Mouse (Mus musculus) hindbrain, embryonic 15.5 days (tissue): ENCODE measurements around the gene Pop7. TPM values are rescaled to one million over a fixed set of nuclear protein-coding genes. Genes with fewer than 3 reads are reported as not detected.

Experiments
- ATAC-seq: fragments of 200-750 bp; cut with Nextera tagmentation; 2 replicates; pipeline ENCODE4 v1.8.0; 2017; ENCODE audit warnings: low read depth, moderate number of reproducible peaks, moderate TSS enrichment; ENCODE audit not compliant: low FRiP score
- H3K27ac ChIP-seq: fragments of 300-500 bp; sonication (generic); replicated peaks from 2 replicates; pipeline ENCODE4 v1.5.1; 2015; ENCODE audit warnings: mild to moderate bottlenecking, inconsistent platforms
- H3K27me3 ChIP-seq: fragments of 300-500 bp; sonication (generic); 2 replicates; pipeline ENCODE4 v1.6.1; 2015; ENCODE audit warnings: control low read depth, inconsistent platforms
- H3K36me3 ChIP-seq: fragments of 300-500 bp; sonication (generic); 2 replicates; pipeline ENCODE4 v1.6.1; 2015; ENCODE audit warnings: control low read depth, inconsistent platforms
- H3K4me1 ChIP-seq: fragments of 300-500 bp; sonication (generic); replicated peaks from 2 replicates; pipeline ENCODE4 v1.6.1; 2015; ENCODE audit warnings: control low read depth, inconsistent platforms
- H3K4me2 ChIP-seq: fragments of 300-500 bp; sonication (generic); 2 replicates; pipeline ENCODE4 v1.6.1; 2015; ENCODE audit warnings: moderate library complexity, mild to moderate bottlenecking, inconsistent platforms
- H3K4me3 ChIP-seq: fragments of 300-500 bp; sonication (generic); 2 replicates; pipeline ENCODE4 v1.5.1; 2015; ENCODE audit warnings: mild to moderate bottlenecking, inconsistent platforms
- H3K9ac ChIP-seq: fragments of 300-500 bp; sonication (generic); 2 replicates; pipeline ENCODE4 v1.6.1; 2015; ENCODE audit warnings: inconsistent platforms
- H3K9me3 ChIP-seq: fragments of 300-500 bp; sonication (generic); 2 replicates; pipeline ENCODE4 v1.6.1; 2016; ENCODE audit warnings: control low read depth, inconsistent platforms
- WGBS: fragments of 180-500 bp; shearing (Covaris S2); methylation state at CpG from one replicate; pipeline ENCODE4 v1.1.7; 2015; 5-methylcytosine and 5-hydroxymethylcytosine counted together
- polyA plus RNA-seq: library from polyadenylated mRNA; unstranded; fragments of >200 nt; fragmentation: Nextera tagmentation; extraction: Ambion mirVana; gene quantifications from 2 replicates; pipeline ENCODE4 v1.2.1, GENCODE M21; 2015

Gene Pop7
- polyA plus RNA-seq, 1 experiment from 2014 or later = 81.0 TPM

DNA sequence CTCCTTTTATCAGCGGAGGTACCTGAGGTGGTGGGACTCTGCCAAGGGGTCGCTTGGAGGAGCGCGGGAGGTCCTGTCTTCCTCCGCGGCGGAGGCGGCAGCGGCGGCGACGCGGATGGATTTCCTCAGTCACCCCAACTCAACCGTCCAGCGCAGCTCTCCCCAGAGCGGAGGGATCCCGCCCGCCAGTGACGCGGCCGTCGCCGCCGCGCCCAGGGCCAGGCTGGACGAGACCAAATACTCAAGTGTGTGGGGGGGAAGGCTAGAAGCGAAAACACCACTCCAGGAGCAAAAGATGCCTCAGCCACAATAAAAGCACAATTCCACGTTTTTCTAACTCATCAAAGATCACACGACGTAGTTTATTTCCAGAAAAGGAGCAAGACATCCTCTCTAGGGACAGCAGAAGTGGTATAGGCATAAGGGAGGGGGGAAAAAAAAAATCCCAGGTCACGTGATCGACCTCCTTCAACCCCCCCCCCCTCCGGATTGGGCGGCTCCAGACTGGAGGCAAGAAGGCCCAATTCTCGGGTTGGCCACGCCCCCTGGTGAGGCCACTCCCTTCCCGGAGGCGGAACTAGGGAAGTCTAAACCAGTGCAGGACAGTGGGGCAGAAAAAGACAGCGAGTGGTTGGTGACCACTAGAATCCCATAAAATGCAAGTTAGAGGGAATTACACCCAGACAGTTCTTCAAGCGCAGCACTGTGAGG is 31.0 kb upstream of the Pop7 start, which contains the start of the genes Epo and Gnb2:
Epo (minus strand) TSS at position 126 of the 711 bp plus-strand sequence.
Gnb2 (minus strand) TSS at position 394 of the 711 bp plus-strand sequence.
- WGBS = 0% methylated on average over 40 of the region's 40 CpGs
- H3K9me3 ChIP-seq = no peaks in the 10 kb centered on the region
- H3K36me3 ChIP-seq = peaks cover 11% of the 10 kb centered on the region
- H3K4me2 ChIP-seq = peak within 1 kb of the TSS; percentile 82
- no peaks in the 10 kb centered on the region for H3K27me3 ChIP-seq
- H3K4me3 ChIP-seq = peak within 1 kb of the TSS; percentile 76
- H3K9ac ChIP-seq = peak within 1 kb of the TSS; percentile 95
- H3K27ac ChIP-seq = peak within 1 kb of the TSS; percentile 97
- peaks cover 28% of the 10 kb centered on the region for H3K4me1 ChIP-seq
- peak; percentile 68 for ATAC-seq

DNA sequence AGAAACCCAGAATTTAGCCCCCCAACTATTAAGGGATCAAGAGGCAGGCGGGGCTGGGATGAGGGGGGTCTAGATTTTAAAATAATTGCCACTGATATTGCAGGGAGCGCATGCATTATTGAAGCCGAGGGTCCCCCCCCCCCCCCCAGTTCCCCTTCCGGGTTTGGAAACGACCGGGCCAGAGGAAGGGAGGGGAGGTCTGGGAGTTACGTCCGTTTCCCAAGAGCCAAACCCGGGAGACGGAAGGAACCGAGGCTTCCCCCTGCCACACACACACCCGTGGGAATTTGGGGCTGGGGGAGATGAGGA is 30.4 kb upstream of the Pop7 start:
- peak overlapping the region; percentile 95 for H3K9ac ChIP-seq
- peak overlapping the region; percentile 76 for H3K4me3 ChIP-seq
- H3K4me2 ChIP-seq = peak overlapping the region; percentile 82
- no peaks in the 10 kb centered on the region for H3K27me3 ChIP-seq
- 1% methylated on average over 9 of the region's 12 CpGs for WGBS
- ATAC-seq = no peak
- H3K36me3 ChIP-seq = peaks cover 16% of the 10 kb centered on the region
- no peaks in the 10 kb centered on the region for H3K9me3 ChIP-seq
- H3K4me1 ChIP-seq = peaks cover 30% of the 10 kb centered on the region
- H3K27ac ChIP-seq = peak overlapping the region; percentile 97

DNA sequence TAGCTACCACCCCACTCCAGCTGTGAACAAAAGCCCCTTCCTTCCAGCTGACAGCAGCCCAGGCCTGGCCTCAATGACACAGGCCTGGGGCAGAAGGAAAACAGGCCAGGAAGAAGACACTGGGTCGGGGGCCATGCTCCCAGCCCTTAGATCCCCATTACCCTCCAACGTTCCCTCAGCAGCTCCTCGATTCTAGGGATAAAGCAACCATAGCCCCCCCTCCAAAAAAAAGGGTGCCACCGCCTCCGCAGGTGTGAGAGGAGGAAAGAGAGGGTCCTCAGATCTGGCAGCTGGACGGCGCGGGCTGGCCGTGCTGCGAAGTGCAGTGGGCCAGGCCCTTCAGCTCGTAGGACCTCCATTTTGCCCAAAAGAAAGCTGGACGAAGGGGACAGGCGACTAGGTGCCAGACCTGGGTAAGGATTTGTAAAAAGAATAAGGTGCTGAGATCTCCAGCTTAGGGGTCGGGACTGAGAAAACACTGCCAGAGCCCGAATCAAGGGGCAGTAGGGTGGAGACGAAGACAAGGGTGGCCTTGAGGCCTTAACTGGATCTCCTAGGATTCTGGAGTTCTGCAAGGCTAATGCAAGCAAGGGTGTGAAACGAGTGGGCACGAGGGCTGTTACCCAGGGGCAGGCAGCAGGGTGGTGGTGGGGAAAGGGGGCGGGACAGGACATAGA is 30.0 kb upstream of the Pop7 start:
- peaks cover 20% of the 10 kb centered on the region for H3K36me3 ChIP-seq
- under 1% methylated on average over 19 of the region's 19 CpGs for WGBS
- H3K27ac ChIP-seq = peak overlapping the region; percentile 97
- 0 out of 2 replicates have a peak, but pooled peaks have one; percentile 4 for ATAC-seq
- H3K4me2 ChIP-seq = peak overlapping the region; percentile 82
- no peaks in the 10 kb centered on the region for H3K27me3 ChIP-seq
- peaks cover 30% of the 10 kb centered on the region for H3K4me1 ChIP-seq
- H3K4me3 ChIP-seq = peak overlapping the region; percentile 76
- no peaks in the 10 kb centered on the region for H3K9me3 ChIP-seq
- H3K9ac ChIP-seq = peak overlapping the region; percentile 95

DNA sequence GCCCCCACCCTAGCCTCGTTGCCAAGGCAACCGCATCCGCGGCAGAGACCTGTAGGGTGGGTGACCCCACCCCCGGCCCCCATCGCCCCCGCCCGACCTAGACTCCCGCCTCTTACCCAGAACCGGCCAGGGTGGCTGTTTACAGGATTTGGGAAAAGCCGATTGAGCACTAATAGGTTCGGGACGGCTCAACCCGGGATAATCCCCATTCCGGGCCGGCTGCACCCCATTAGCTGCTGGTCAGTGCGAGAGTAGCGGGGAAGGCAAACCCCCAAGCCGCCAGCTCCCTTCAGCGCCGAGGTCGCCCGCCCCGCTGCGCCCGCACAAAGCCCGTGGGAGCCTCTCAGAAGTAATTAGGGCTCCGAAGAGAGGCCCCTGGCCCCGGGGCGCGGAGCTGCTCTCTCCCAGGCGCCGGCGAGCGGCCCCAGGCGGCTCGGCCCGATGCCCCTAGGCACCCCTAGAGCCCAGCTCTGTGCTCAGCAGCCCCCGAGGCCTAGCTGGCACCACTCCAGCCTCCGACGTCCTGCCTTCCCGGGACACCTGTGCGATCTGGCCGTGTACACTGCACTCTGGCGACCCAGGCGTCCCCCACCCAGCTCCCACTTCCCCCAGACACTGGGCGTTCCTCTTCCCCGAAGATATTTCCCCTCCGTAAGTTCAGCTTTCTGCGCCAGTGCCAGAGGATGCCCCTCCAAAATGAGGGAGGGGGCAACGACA is 29.3 kb upstream of the Pop7 start:
- no peaks in the 10 kb centered on the region for H3K27me3 ChIP-seq
- H3K4me3 ChIP-seq = peak overlapping the region; percentile 76
- WGBS = under 1% methylated on average over 51 of the region's 51 CpGs
- peak overlapping the region; percentile 97 for H3K27ac ChIP-seq
- H3K4me1 ChIP-seq = peaks cover 32% of the 10 kb centered on the region
- H3K9me3 ChIP-seq = no peaks in the 10 kb centered on the region
- peak overlapping the region; percentile 95 for H3K9ac ChIP-seq
- H3K36me3 ChIP-seq = peaks cover 21% of the 10 kb centered on the region
- peak overlapping the region; percentile 82 for H3K4me2 ChIP-seq
- peak; percentile 16; the same call in 1 of the 2 replicates for ATAC-seq

DNA sequence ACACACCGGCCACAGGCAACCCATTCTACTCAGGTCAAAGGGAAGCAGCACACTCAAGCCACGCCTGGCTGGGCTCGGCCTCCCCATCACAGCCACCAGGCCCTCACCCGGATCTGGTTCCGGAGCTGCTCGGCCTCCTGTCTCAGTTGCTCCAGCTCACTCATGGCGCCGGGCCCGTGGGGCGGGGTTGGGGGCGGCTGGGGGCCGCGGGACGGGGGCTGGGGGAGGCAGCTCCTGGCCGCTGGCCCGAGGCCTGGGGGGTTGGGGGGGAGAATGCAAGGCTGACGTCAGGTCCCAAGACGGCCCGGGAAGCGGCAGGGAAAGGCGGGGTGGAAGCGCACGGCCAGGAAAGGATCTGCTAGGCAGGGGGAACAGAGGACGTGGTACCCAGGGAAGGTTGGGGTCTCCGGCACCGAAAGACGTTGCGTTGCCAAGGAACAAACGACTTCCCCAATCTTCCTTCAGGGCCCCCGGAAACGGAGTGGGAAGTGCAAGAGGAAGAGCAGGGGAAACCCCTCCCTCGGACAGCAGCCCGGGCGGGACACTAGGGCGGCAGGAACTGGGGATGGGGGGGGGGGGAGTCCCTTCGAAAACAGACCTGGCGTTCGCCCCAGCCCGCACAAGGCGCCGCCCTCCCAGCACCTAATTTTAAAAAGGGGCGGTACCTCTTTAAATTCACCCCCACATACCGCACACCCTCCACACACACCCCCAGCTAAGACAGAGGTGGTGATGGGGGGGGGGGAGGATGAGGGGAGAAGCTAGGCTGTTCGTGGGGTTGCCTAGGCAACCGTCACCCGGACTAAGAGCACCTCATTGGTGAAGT is 28.5 kb upstream of the Pop7 start:
- H3K4me1 ChIP-seq = peaks cover 39% of the 10 kb centered on the region
- H3K27ac ChIP-seq = peak overlapping the region; percentile 97
- no peaks in the 10 kb centered on the region for H3K27me3 ChIP-seq
- ATAC-seq = peak; percentile 76
- H3K9ac ChIP-seq = peak overlapping the region; percentile 95
- under 1% methylated on average over 45 of the region's 46 CpGs for WGBS
- H3K4me2 ChIP-seq = peak overlapping the region; percentile 82
- peaks cover 24% of the 10 kb centered on the region for H3K36me3 ChIP-seq
- no peaks in the 10 kb centered on the region for H3K9me3 ChIP-seq
- peak overlapping the region; percentile 76 for H3K4me3 ChIP-seq

DNA sequence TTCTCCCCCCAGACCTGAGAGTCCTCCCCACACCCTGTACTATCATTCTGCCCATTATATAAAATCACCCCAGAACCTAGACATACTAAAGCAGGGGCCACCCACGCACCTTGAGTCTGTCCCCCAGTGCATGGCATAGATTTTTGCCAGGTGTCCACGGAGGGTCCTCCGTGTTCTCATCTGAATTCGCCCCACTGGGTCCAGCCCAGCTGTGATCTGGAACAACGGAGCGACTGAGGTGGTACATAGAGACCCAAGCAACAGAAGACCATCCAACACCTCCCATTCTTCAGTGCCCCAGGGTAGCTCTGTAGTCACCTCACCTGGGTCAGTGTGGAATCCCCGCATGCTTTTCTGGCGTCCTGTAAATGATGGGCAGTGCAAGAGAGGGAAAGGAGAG is 27.8 kb upstream of the Pop7 start:
- no peaks in the 10 kb centered on the region for H3K9me3 ChIP-seq
- H3K27ac ChIP-seq = peak overlapping the region; percentile 97
- peak overlapping the region; percentile 95 for H3K9ac ChIP-seq
- ATAC-seq = no peak
- H3K36me3 ChIP-seq = peaks cover 31% of the 10 kb centered on the region
- whole genome bisulfite sequencing = 57% methylated on average over 8 of the region's 8 CpGs
- peak overlapping the region; percentile 82 for H3K4me2 ChIP-seq
- peaks cover 39% of the 10 kb centered on the region for H3K4me1 ChIP-seq
- no peaks in the 10 kb centered on the region for H3K27me3 ChIP-seq
- H3K4me3 ChIP-seq = peak overlapping the region; percentile 76

DNA sequence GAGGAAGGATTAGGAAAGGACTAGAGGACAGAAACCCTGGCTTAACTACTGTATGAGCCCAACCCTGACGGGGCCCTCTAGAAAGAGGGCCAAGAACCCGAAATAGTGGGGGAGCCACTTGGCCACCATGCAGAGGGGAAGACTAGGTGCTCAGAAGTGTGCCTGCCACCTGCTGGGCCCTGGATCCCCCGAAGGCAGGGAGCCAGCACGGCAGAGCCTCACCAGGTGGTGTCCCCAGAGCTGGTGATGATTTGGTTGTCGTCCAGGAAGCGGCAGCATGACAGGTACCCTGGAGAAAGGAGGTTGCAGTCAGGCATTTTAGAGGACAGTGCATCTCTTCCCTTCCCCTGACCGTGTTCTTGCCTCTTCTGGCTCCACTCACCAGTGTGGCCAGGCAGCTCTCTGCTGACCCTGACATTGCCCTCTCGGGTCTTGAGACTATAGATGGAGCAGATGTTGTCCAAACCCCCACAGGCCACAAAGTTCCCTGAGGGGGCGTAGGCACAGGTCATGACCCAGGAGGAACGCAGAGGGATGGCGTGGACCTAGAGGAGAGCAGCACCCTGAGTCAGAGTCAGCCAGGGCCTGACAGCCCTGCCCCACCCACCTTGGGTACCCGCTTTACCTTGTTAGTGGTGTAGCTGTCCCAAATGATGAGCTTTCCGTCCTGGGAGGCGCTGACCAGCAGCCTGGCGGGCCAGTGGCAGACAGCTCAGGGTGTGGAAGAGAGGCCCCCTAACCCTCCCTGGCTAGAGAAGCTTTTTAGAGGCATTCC is 27.1 kb upstream of the Pop7 start:
- Histone ChIP-seq H3K4me2 (peak overlapping the region; percentile 82), H3K9ac (no peak overlapping the region), H3K36me3 (peaks cover 38% of the 10 kb centered on the region), H3K27me3 (no peaks in the 10 kb centered on the region), H3K9me3 (no peaks in the 10 kb centered on the region), H3K27ac (0 out of 2 replicates have a peak overlapping the region, but pooled peaks have one; percentile 97), H3K4me3 (peak overlapping the region; percentile 76; the same call in 1 of the 2 replicates), H3K4me1 (peaks cover 39% of the 10 kb centered on the region)
- WGBS = 59% methylated on average over 15 of the region's 15 CpGs
- no peak for ATAC-seq

DNA sequence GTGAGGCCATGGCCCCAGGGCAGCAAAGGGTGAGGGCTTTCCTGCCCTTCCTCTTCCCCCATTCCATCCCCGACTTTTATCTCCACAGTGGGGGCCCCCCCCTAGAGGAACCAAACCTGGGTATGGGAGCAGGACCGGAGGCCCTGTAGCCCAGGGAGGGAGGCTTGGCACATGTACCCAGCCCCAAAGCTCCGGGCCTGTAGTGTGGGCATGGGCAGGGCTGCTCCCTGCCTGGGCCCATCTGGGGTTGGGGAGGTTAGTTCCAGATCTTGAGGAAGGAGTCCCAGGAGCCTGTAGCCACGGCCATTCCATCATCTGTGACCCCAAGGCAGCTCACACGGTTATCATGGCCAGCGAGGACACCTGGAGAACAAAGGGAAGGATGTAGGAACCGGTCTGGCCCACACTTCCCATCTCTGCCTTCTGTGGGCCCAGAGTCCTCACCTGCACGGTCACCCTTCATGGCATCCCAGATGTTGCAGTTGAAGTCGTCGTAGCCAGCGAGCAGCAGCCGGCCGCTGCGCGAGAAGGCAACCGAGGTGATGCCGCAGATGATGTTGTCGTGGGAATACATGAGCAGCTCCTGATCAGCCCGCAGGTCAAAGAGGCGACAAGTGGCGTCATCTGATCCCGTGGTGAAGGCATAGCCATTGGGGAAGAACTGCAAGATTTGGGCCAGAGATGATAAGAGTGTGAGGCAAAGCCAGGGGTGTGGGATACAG is 26.1 kb upstream of the Pop7 start:
- Histone ChIP-seq H3K27me3 (no peaks in the 10 kb centered on the region), H3K9ac (no peak overlapping the region), H3K36me3 (peaks cover 48% of the 10 kb centered on the region), H3K4me1 (peaks cover 34% of the 10 kb centered on the region), H3K9me3 (no peaks in the 10 kb centered on the region), H3K4me3 (no peak overlapping the region), H3K4me2 (no peak overlapping the region), H3K27ac (no peak overlapping the region)
- WGBS = 80% methylated on average over 22 of the region's 22 CpGs
- no peak for ATAC-seq

DNA sequence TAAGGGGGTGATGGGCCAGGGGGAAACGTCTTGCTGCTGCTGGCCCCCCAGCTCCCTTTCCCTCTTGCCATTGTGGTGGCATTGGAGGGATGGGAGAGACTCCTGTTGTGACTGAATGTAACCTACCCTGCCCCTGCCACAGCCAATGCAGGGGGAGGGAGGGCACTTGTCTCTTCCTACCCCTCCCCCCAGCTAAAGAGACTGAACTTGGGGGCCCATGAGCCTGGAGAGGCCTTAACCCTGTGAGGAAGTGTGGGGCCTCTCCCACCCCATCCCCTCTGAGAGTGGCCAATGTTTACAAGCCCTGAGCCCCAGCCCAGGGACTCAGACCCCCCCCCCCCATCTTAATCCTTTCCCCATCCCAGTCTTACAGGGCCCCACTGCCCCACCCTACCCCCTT is 25.1 kb upstream of the Pop7 start:
- Histone ChIP-seq H3K27me3 (no peaks in the 10 kb centered on the region), H3K27ac (no peak overlapping the region), H3K4me1 (peaks cover 34% of the 10 kb centered on the region), H3K4me3 (no peak overlapping the region), H3K9ac (no peak overlapping the region), H3K36me3 (peaks cover 58% of the 10 kb centered on the region), H3K9me3 (no peaks in the 10 kb centered on the region), H3K4me2 (no peak overlapping the region)
- no peak for ATAC-seq
- 35% methylated on average over 1 of the region's 1 CpGs for WGBS

DNA sequence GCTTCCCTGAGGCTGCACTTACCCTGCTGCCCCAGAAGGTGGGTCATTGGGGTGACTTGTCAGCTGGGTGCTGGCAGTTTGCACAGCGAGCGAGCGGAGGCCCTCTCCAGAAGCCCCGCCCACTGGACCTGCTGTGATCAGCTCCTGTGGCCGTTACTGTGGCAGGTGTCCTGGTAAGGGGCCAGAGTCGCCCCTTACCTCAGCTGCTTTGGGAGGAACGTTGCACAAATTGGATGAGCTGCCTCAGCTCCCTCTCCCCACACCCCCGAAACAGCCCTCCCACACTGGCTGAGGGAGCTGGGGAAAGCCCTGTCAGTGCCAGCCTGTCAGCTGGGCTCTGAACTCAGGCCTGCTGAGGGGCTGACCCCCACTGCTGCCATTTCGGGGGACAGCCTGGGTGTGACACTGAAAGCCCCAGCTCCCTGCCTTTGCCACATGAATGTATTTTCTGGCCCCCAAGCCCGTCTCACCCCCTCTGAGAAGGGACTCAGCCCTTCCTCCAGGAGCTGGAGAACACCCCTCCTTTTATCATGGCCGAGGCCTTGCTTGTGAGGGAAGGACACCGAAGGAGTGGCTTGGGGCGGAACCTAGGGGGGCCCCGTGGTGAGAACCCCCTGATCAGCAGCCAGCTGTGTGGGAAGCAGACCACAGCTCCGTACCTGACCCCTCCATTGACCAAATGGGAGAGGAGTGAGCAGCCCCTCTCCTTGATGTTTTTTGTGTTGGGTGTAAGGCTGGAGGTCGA is 24.0 kb upstream of the Pop7 start:
- Histone ChIP-seq H3K36me3 (peaks cover 68% of the 10 kb centered on the region), H3K9me3 (no peaks in the 10 kb centered on the region), H3K27me3 (no peaks in the 10 kb centered on the region), H3K27ac (peak overlapping the region; percentile 67), H3K4me3 (no peak overlapping the region), H3K4me1 (peaks cover 34% of the 10 kb centered on the region), H3K9ac (no peak overlapping the region), H3K4me2 (no peak overlapping the region)
- 34% methylated on average over 16 of the region's 16 CpGs for WGBS
- ATAC-seq = no peak
